Mouse (Mus musculus) liver, adult 2 months (tissue): Measurements from ENCODE around the gene Hspa8.

Source experiments
- CTCF ChIP-seq: fragments of 200-500 bp; IDR thresholded peaks from 2 replicates; pipeline ENCODE4 v1.5.1; 2011; ENCODE audit warnings: low read depth, low read length, control low read depth
- POLR2A ChIP-seq: fragments of 200-500 bp; IDR thresholded peaks from 2 replicates; pipeline ENCODE4 v1.6.1; 2011; ENCODE audit warnings: low read length, control low read depth; ENCODE audit not compliant: insufficient read depth; ENCODE audit errors: extremely low read depth

DNA sequence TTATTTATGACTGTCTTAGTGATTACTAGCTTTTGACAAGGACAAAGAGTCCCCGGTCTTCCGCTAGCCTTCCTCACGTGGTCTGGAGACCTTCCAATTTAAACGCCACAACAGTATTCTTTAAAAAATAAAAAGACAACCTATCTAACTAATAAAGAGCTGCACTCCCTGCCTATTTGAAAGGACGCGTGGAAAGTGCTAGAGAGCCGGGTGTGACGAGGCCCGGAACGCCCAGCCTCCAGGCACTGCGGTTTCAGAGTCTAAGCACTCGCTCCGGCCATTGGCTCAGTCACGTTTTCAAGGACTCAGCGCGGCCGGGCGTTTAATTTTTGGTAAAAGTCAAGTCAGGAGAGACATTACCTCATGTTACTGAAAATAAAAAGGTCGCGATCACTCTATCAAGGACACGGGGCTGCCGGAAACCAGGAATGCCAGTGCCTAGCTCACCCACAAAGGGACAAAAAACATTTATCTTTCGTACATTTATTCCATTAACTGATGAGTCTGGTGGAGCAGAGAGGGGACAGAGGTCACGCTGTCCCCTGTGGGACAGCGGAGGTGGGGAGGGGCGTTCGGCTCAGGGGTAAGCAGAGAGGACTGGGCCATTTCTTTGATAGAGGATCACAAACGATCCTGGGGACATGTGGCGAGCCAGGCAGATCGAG, 815 bp upstream of the Hspa8 start:
- TF ChIP-seq CTCF (no peak), POLR2A (peak; percentile 43; the same call in 1 of the 2 replicates)
